Mouse (Mus musculus) right cerebral cortex, postnatal 25 days (tissue): Measurements from ENCODE around the gene Olfr20.
"Not testable (repeated sequence)": the region's sequence is repeated elsewhere in the genome, so short reads cannot be mapped to it uniquely, and the experiment has no call there.

ENCODE experiments used
- DNase-seq: peaks from one replicate; pipeline ENCODE4 v3.0.0; 2022

Gene Olfr20

DNA sequence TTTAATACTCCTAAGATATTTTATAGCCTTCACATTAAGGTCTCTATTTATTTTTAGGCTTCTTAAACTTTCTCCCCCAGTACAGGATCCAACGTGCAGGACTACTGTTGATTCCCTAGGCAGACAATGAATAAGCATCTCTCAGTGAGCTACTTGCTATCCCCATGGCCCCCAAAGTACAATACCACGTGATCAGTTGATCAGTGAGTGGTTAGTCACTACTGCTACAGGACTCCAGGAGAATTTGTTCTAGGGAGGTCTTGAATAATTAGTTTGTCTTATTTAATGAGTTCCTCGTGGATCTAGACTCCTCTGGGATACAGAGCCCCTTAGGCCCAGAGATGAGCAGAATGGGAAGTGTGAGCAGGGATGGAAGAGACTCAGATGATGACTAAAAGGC is at the start of gene Olfr20:
Gene Olfr20, plus strand, starts transcription at position 301 of the 400 bp plus-strand sequence.
- no peak for DNase-seq

GRCm38 (mm10) chr11:73303123-73303522 is 47.5 kb upstream of the Olfr20 start:
- no peak for DNase-seq

DNA sequence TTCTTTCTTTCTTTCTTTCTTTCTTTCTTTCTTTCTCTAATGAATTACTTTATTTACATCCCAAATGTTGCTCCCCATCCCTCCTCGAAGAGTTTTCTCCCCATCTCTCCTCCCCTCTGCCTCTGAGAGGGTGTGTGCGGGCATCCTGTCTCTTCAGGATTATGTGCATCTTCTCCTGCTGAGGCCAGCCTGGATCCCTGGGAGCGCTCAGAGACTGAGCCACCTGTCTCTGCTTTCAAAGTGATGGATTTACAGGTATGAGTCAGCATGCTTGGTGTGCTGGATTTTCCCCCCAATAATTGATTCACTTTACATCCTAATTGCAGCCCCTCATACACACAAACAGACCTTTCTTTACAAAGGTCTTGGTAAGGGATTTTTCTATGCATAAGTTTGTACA is 34.6 kb upstream of the Olfr20 start:
- no peak for DNase-seq

DNA sequence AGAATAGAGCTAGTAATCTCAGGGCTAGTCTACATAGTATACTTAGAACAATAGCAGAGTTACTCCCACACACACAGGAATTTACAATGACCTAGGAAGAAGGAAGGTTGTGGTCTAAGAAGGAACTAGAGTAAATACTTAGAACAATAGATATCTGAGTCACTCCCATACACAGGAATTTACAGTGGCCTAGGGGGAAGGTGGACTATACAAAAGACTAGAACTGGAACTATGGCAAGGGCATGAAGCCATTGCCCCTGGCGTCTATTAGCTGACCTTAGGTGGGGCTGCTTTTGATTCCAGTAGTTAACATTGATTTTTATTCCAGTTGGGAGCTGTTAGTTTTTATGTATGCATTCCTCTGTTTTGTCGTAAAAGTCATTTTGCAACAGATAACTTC is 32.0 kb upstream of the Olfr20 start:
- not testable (repeated sequence) for DNase-seq

DNA sequence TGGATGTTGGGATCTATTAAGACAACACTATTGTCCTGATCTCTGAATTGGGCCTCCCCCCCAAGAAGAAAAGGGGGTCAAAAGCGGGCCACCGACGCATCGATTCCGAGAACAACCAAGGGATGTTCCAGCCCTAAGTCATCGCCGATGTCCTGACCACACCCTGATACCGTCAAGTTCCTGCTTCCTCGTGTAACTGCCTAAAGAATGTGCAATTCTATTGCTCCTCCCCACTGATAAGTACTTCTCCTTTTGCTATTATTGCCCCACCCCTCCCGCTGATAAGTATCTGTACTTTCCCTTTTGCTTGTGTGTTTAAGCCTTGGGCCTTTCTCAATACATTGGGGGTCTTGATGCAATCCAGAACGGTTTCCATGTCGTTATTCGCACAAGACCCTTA is 29.5 kb upstream of the Olfr20 start:
- not testable (repeated sequence) for DNase-seq

GRCm38 (mm10) chr11:73323906-73324830 is 26.4 kb upstream of the Olfr20 start:
- no peak for DNase-seq

DNA sequence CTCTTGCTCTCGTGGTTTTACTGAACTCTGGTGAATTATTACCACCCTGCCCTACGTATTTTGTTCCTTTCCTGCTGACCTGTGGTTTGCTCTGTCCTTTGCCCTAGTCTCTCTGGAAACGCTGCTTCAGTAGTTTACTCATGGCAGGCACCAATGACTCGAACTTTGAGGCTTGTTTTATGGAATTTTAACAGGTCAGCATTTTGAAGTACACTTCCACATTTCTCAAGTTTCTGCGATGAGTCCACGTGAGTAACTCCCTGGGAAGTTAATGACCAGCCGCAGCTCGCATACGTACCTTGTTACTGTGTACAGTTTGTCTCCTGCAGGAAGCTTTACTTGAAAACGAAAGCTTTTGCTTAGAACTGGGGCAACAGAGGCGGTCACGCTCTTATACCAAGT is 24.1 kb upstream of the Olfr20 start:
- no peak for DNase-seq

GRCm38 (mm10) chr11:73327361-73327760 is 23.2 kb upstream of the Olfr20 start:
- no peak for DNase-seq

- DNase-seq, result no peak
Measured at GRCm38 (mm10) chr11:73329442-73329841, 21.1 kb upstream of the Olfr20 start, which contains the start of the genes Aspa, Gm49340 and Spata22. Aspa (minus strand) TSS chr11:73329596. Gm49340 (plus strand) TSS chr11:73329741. Spata22 (plus strand) TSS chr11:73329741.

DNA sequence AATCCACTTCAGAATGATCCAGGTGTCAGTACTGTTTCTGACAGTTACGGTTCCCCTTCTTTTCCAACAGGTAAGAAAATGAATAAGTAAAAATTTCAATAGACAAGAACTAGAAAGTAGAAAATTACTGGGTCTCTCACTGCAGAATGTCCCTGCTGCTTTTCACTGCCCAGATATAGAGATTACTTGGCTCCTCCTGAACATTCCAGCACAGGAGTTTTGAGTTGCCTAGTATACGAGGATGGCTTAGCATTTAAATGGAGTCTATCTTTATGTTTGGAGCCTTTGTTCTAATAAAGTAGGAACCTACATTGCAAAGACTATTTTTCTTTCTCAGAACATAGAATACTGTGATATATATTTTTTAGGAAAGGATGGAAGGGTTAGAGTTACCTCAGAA is 17.2 kb upstream of the Olfr20 start:
- no peak for DNase-seq

DNA sequence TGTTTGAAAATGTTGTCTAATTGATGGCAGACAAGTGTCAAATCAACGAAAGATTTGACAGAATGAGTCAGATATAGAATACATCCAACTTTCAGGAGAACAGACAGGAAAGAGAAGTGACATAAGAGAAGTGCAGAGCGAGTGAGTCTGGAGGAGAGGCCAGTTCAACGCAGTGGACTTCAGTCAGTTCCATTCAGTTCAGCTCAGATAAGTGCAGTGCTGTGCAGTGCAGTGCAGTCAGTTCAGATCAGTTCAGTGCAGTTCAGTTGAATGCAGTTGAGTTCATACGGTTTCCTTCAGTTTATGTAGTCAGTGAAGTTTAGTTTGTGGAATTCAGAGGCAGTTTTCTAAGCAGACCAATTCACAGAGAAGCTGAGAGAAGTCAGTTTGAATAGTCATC is 13.7 kb upstream of the Olfr20 start:
- no peak for DNase-seq

- DNase-seq, result no peak
Measured at GRCm38 (mm10) chr11:73370946-73371345, 20.4 kb downstream of the Olfr20 start, which contains the start of gene Olfr376. Olfr376 (plus strand) TSS chr11:73371246.

DNA sequence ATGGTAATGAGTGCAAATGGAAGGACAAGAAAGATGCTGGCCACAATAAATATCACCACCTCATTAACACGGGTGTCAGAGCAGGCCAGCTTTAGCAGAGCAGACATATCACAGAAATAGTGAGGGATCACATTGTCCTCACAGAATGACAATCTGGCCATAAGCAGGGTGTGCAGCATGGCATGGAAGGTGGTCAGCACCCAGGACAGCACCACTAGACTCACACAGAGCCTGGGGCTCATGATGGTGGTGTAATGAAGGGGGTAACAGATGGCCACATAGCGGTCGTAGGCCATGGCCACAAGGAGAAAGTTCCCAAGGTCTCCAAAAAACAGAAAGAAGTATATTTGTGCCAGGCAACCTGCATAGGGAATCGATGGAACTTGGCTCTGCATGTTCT is 44.8 kb downstream of the Olfr20 start:
- no peak for DNase-seq

GRCm38 (mm10) chr11:73399514-73399913 is 48.9 kb downstream of the Olfr20 start, which contains the start of gene Olfr1:
Olfr1 (minus strand) TSS chr11:73399614.
- no peak for DNase-seq
